Mouse (Mus musculus): ENCODE data around the gene Zbtb16.

The Zbtb16 gene

DNA sequence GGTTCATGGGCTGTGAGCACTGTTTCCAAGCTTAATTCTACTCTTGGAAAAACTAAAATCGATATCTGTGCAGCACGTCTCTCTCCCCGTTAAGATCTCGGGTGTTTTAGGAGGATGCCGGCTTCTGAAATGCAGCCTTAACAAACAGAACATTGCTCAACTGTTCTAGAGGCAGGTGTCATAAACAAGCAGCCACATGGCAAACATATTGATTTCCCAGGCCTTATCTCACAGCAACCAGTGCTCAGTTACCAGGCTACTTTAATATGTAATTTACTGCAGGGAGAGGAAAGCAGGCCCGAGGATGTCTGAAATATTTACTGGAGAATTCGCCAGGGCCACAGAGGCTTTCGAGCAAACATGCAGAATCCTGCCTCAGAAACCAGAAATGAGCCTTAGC, 35.4 kb downstream of the Zbtb16 start:
- no peak for DNase-seq

- no peak for DNase-seq
Observed at GRCm38 (mm10) chr9:48798044-48798443, 38.0 kb downstream of the Zbtb16 start.

DNA sequence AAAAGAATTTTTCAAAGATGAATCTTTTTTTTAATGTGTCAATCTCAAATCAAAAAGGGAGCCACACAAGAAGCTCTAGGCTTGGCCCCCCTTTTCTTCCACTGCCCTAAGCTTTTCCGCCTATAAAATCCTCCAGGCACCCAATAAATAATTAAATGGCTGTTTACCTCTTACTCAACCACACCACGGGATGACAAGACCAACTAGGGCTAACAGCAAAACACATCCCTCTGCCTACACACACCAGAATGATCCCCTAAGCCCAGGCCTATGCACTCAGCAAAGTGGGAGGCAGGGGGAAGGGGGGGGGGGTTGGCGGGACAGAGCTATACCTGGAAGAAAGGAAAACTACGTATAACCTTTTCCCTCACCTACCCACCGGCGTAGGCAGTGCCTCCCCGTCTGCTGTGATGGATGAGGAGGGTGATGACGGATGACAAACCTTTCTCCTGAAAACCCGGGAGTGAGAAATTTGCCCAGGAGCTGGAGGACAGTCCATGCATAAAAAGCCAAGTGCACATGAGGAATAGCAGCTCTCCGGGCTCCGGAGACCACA, 39.7 kb downstream of the Zbtb16 start:
- no peak for DNase-seq

DNA sequence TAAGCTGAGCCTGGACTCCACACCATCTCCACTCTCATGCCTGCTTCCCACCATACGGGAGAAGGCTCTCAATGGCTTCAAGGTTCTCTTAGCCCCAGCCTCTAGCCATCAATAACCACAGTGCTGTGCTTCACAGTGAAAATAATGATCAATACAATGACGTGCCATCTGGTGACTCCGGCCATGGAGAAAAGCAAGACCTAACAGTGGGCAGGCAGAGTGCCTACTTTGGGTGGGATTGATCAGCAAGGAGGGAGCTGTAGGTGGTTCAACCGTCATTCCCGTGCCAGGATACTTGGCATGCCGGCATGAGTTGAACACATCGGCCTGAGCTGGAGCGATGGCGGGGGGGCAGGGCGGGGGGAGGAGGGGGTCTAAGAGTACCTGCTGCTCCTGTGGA, 40.3 kb downstream of the Zbtb16 start:
- no peak for DNase-seq

DNA sequence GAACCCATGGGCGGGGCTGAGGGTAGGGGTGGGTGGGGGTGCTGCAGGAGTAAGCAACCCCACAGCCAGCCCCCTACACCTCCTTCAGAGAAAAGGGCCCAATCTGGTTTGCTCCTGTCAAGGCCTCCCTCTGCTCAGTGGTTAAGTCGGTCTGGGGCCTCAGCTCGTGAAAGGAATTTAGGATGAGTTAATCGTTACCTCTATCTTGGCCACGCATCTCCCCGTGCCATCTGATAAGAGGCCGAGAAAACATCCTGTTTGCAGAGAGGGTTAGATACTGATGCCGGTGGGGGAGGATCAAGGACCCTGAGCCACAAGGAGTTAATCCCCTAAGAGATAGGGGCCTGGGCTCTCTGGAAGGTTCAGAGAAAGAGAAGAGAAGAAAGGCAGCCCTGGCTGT, 40.9 kb downstream of the Zbtb16 start:
- DNase-seq = no peak

GRCm38 (mm10) chr9:48794463-48794862, 41.6 kb downstream of the Zbtb16 start:
- DNase-seq = no peak

GRCm38 (mm10) chr9:48793638-48794188, 42.3 kb downstream of the Zbtb16 start:
- no peak for DNase-seq

DNA sequence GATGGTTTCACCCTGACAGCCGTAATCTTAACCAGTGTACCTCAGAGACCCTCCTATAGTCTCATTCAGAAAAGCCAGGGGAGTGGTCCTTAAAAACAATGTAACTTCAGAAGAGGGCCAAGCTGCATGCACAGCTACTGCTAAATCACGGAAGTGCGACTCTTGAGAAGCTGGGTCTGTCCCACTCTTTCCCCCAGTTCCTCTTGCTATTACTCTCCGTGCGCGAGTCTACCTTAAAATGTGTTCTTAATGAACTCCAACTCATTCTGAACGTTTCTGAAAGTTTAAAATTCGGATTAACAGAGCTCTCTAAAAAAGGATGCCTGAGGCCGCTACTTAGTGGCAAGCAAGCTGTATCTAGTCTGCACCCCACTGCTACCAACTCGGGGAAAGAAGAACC, 45.4 kb downstream of the Zbtb16 start:
- no peak for DNase-seq

DNA sequence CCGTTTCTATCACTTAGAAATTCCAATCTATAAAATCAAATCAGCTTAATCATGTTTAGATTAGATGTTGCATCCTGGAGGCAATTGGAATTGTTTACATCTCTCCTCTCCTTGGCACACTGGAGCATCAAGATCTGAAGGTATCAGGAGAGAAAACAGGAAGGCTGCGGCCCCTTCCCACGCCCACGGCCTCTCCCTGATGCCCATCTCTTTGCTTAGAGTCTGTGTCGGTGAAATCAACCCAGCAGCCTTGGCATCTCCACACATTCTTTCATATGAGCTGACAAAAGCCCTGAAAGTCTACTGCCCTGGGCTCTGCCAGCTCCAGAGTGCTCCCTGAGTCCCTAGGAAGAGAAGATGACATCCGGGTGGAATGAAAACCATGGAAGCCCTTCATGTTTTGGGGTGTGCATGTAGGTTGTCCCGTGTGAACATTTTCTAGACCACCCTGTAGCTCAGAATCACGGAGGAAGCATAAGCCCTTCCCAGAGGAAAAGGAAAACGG, 48.1 kb downstream of the Zbtb16 start:
- no peak for DNase-seq

GRCm38 (mm10) chr9:48787321-48787720, 48.7 kb downstream of the Zbtb16 start:
- DNase-seq = no peak

GRCm38 (mm10) chr9:48786814-48787213, 49.2 kb downstream of the Zbtb16 start:
- DNase-seq = no peak

DNA sequence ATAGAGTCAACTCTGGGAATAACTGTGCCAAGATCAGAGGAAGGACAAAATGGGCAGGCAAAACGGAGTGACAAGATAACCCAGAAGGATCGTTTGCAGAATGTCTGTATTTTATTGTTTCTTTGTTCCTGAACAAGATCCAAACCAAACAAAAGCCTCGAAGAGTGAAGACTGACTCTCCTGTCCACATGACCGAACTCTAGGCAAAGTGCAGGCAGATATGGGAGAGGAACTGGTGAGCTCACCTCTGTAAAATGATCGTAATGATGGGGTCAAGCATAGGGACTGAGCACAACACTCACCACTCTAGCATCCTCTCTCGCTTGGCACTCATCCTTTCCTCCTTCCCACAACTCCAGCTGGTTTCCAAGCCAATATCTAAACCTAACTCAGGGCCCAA, 51.1 kb downstream of the Zbtb16 start:
- DNase-seq = no peak

- no peak for DNase-seq
Observed at GRCm38 (mm10) chr9:48783292-48783691, 52.7 kb downstream of the Zbtb16 start.

DNA sequence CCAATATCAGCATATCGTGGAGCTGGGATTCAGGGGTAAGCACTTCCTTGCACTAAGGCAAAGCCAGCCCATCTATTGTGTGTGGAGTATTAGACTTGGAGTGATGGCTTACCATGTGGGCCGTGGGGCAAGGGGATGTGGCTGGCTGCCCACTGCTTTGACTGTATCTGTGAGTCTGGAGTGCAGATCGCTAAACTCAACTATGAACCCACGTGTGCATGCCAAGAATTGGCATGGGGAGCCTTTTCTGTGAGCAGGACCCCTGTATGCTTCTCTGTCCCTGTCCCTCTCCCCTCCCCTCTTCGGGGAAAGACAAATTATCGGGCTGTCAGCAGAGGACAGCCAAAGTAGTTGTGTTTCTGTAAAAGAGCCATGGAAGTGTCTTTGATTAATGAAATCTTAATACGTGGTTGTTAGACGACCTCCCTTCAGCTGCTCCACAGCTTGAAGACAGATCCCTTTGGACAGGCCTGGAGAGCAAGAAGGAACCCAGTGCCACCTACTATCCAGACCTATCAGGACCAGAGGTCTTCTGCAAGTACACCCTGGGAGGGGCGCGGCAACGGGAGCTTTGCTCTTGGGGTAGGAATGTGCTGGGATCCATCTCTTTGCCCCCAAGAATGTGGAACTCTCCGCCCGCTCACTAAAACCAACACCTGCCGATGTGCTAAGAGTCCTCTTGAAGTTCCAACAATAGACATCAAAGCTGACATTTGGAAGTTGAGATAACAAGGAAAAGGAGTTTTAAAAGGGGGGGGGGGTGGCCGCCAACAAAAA, 53.5 kb downstream of the Zbtb16 start:
- DNase-seq = no peak

GRCm38 (mm10) chr9:48776268-48776667, 59.8 kb downstream of the Zbtb16 start:
- no peak for DNase-seq

DNA sequence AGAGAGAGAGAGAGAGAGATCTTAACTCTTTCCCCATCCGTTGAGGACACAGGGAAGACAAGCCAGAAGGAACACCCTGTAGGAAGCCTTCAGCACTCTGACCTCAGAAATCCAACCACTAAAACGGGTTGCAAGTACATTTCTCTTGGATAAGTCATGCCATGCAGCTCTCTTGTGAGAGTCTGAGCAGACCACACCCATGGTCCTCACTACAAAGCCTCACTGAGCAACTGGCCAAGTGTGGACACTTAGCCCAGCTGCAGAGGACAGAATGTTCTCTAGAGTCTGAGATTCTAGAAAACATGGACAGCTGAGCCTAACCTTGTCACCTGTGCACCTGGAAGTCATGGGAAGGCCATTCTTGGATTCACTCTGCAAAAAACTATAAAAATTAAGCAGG, 60.5 kb downstream of the Zbtb16 start:
- DNase-seq = no peak

GRCm38 (mm10) chr9:48773710-48774109, 62.3 kb downstream of the Zbtb16 start:
- no peak for DNase-seq

GRCm38 (mm10) chr9:48773130-48773529, 62.9 kb downstream of the Zbtb16 start:
- no peak for DNase-seq

DNA sequence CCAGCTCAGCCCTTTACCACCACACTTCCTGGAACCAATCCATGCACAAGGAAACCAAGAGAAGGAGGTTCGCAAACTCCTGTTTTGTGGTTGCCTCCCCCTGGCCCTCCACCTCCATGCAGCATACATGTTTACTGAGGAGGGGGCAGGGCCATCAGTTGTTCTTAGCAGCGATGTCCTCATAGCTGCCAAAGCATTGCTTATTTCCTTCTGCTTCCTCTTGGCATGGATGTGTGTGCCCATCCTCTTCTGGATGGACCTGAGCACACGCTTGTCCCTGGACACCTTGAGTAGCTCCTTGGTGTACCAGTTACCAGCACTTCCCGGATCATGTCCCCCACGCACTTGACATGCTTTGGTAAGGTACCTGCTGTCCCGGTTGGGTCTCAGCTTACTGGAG, 64.5 kb downstream of the Zbtb16 start:
- no peak for DNase-seq

GRCm38 (mm10) chr9:48768965-48769364, 67.1 kb downstream of the Zbtb16 start:
- no peak for DNase-seq

DNA sequence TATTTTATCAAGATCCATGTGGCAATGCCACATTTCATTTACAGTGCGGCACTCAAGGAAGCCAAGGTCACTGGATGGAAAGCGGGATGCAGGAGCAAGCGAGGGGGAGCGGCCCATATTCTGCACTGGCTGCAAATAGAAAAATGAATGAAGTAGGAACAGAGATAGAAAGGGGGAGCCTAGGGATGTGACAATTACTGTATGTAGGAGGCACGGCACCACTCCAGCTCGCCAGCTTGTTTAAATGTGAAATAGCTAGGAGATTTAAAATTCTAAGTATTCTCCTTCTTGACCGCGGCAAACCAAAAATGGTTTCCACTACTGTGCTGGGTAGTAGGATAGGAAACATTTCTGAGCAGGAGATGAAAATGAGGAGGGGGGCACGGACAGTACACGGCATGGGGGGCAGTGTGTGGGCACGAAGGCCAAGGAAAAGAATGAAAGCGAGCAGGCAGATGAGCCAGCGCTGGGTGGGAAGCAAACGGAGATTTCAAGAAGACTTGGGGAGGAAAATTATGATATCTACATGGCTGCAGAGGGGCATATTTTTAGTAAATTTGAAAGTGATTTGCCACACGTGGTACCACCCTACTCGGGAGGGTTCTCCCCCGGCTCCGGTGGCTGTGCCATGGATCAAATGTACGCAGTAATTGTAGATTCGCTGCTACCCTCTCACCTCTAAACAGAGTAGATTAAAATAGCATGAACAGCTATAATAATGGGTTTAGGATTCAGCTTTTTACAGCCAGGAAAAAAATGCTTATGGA, 68.2 kb downstream of the Zbtb16 start:
- no peak for DNase-seq

GRCm38 (mm10) chr9:48765927-48766326, 70.1 kb downstream of the Zbtb16 start:
- no peak for DNase-seq

GRCm38 (mm10) chr9:48764311-48764710, 71.7 kb downstream of the Zbtb16 start:
- no peak for DNase-seq

Measured in cerebellum, adult 11-12 months (tissue).